Mouse (Mus musculus) embryo, embryonic 10 days (tissue): Measurements from ENCODE around the gene 1700007K13Rik.

Source experiments
- DNase-seq: peaks from one replicate; pipeline ENCODE4 v3.0.0-alpha.2; 2015; ENCODE audit warnings: low spot score

The 1700007K13Rik gene

GRCm38 (mm10) chr2:28414757-28415137 lies 51.4 kb downstream of the 1700007K13Rik start:
- no peak for DNase-seq

GRCm38 (mm10) chr2:28414116-28414756 lies 51.9 kb downstream of the 1700007K13Rik start:
- no peak for DNase-seq

GRCm38 (mm10) chr2:28412936-28413335 lies 53.2 kb downstream of the 1700007K13Rik start:
- DNase-seq = no peak
